Mouse (Mus musculus) central nervous system, embryonic 11.5 days (tissue): Measurements from ENCODE around the gene Rps12. TPM values are rescaled to one million over a fixed set of nuclear protein-coding genes. Genes with fewer than 3 reads are reported as not detected.

Experiments
- polyA plus RNA-seq: library from polyadenylated mRNA; depleted of rRNA; stranded (reverse); fragments of >200 nt; gene quantifications from 2 replicates; pipeline ENCODE4 v1.2.3, GENCODE M21; 2012; rRNA removed

Gene Rps12
- 3,597 and 5,155 TPM in 2 replicates for polyA plus RNA-seq

DNA sequence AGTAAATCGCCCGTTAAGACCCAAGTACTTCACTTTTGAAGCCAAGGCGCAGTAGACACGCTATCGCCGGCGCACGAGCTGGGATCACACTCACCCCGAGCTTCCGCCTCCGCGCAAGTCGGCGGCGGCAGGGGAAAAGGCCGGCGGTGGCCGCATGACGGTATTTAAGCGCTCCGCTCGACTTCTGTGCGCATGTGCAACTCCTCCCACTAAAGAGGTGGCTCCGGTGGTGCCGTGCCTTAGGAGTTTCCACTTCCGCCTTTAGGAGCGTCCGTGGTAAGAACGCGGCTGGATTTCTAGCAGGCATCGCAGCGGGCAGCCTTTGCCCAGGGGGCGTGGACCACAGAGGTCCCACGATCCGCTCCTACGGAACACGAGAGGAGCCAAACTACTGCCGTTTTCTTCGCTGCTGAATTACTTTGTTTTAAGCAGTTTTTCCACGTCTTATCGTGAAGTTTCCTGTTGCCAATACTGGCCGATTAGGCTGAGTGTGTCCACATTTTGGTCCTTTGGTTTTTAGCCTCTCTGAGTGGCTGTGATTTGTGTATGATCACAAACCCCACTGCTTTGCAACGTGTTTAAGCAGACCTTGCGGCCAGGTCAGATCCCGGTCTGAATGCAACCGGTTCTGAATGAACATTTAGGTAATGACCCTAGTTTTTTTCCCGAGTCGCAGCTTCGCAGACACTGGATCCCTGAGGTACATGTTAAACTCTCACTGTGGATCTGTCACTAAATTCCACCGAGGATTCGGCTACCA lies at the start of gene Rps12:
Gene Rps12 (minus strand): TSS at position 214 of the 760 bp plus-strand sequence.

DNA sequence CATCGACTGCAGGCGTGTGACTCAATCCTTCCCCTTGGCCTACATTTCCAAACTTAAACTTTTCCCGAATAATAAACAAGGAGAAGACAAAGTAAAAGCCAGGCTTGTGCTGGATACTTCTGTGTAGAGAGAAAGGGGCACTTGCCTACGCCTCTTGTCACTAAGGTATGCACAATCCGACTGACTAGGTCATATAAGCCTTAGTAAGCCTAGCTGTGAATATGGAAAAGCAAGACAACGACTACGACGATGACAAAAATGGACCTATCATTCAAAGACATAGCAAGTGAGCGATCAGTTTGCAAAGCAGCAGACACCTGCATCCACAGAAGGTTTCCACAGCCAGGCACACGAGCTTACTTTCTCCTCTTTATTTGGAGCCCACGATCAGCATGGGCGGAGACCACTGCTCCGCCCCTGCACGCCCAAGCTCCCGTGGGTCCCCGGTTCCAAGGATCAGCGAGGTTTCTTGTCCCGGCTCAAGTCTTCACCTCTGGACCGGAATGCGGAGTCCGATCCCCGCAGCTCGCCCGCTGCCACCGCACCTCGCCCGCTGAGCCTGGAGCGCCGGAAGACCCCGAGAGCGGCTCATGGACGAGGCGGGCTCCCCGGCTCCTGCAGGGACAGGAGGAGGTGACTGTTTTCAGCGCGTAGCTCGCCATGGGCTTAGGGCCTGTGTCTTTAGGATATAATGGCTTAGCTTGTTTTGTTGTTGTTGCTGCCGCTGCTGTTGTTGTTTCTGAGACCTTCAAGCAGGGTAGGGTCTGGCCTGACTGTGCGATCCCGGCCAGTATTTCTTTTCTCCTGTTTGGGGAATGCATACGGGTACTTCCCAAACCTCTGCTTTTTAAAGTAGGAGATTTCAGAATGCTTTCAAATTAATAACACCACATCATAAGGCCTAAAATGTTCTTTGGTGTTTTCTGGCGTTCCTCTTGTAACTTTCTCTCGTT lies 9.8 kb upstream of the Rps12 start, which contains the start of gene Slc18b1:
Gene Slc18b1 (plus strand): TSS at position 436 of the 953 bp plus-strand sequence.

Other genes starting within 250 kb of the Rps12 start
- gene Slc18b1, start 9.7 kb upstream of the Rps12 start, polyA plus RNA-seq: 15.1 and 17.1 TPM in 2 replicates
- 0.04 TPM in 1 of 2 replicates, not detected in the other for gene Vnn3, start 64.2 kb upstream of the Rps12 start, polyA plus RNA-seq
- gene Vnn1, start 107.4 kb upstream of the Rps12 start, polyA plus RNA-seq: 1.0 and 1.4 TPM in 2 replicates
- gene Taar1, start 133.1 kb upstream of the Rps12 start, polyA plus RNA-seq: not detected in 2 replicates
- gene Taar2, start 151.3 kb upstream of the Rps12 start, polyA plus RNA-seq: not detected in 2 replicates
- gene Taar3, start 162.3 kb upstream of the Rps12 start, polyA plus RNA-seq: not detected in 2 replicates
- gene Taar4, start 173.2 kb upstream of the Rps12 start, polyA plus RNA-seq: not detected in 2 replicates
- 0.10 TPM in 1 of 2 replicates, not detected in the other for gene Taar5, start 183.4 kb upstream of the Rps12 start, polyA plus RNA-seq
- gene Taar6, start 198.4 kb upstream of the Rps12 start, polyA plus RNA-seq: not detected in 2 replicates
- not detected in 2 replicates for gene Taar7a, start 206.2 kb upstream of the Rps12 start, polyA plus RNA-seq
- not detected in 2 replicates for gene Taar7b, start 212.7 kb upstream of the Rps12 start, polyA plus RNA-seq
- not detected in 2 replicates for gene Taar7d, start 239.9 kb upstream of the Rps12 start, polyA plus RNA-seq